Mouse (Mus musculus) ES-E14 (cell line): Measurements from ENCODE around the gene Tmem132a. TPM values are rescaled to one million over a fixed set of nuclear protein-coding genes. Genes with fewer than 3 reads are reported as not detected.

Source experiments
- DNase-seq: peaks from one replicate; pipeline ENCODE4 v3.0.0-alpha.2; 2013; ENCODE audit warnings: low read depth, low spot score
- H3K27ac ChIP-seq: 2 replicates; pipeline ENCODE4 v1.5.1; 2012; ENCODE audit warnings: low read depth, mild to moderate bottlenecking, low read length, moderate library complexity, mixed read lengths; ENCODE audit not compliant: poor library complexity, insufficient read depth, severe bottlenecking
- H3K36me3 ChIP-seq: 2 replicates; pipeline ENCODE4 v1.6.1; 2012; ENCODE audit warnings: mild to moderate bottlenecking, low read length, moderate library complexity, mixed read lengths; ENCODE audit not compliant: control insufficient read depth, poor library complexity, insufficient read depth, severe bottlenecking
- H3K4me1 ChIP-seq, 2 experiments: fragments of 150-350 bp in 1 of 2; sonication (generic) in 1 of 2; 2 replicates each; pipeline ENCODE4 v1.6.1; 2012; ENCODE audit warnings: low read length in 2 of 2, mild to moderate bottlenecking in 1 of 2, mixed read lengths in 1 of 2; ENCODE audit not compliant: control insufficient read depth in 2 of 2, insufficient read depth in 2 of 2, poor library complexity in 1 of 2
- H3K4me3 ChIP-seq, 2 experiments: fragments of 150-350 bp in 1 of 2; sonication (generic) in 1 of 2; 2 replicates each; pipeline ENCODE4 v1.5.1; 2012; ENCODE audit warnings: low read length in 2 of 2, low read depth in 1 of 2, mild to moderate bottlenecking in 1 of 2, mixed read lengths in 1 of 2; ENCODE audit not compliant: insufficient read depth in 1 of 2, poor library complexity in 1 of 2, severe bottlenecking in 1 of 2
- H3K9ac ChIP-seq: 2 replicates; pipeline ENCODE4 v1.6.1; 2012; ENCODE audit warnings: low read depth, mild to moderate bottlenecking, low read length, mixed read lengths; ENCODE audit not compliant: poor library complexity, insufficient read depth, severe bottlenecking
- H3K9me3 ChIP-seq: fragments of 150-350 bp; sonication (generic); 2 replicates; pipeline ENCODE4 v1.6.1; 2012; ENCODE audit warnings: low read depth, mild to moderate bottlenecking, low read length; ENCODE audit not compliant: control insufficient read depth, insufficient read depth
- CHD2 ChIP-seq: IDR thresholded peaks from 2 replicates; pipeline ENCODE4 v1.6.1; 2014; ENCODE audit warnings: mild to moderate bottlenecking, low read depth, low read length, inconsistent platforms
- HCFC1 ChIP-seq: IDR thresholded peaks from 2 replicates; pipeline ENCODE4 v1.6.1; 2012; ENCODE audit warnings: low read length, inconsistent platforms, borderline replicate concordance; ENCODE audit not compliant: insufficient read depth
- MAFK ChIP-seq: IDR thresholded peaks from 2 replicates; pipeline ENCODE4 v1.6.1; 2014; ENCODE audit warnings: mild to moderate bottlenecking, low read depth, low read length, inconsistent platforms; ENCODE audit not compliant: insufficient read depth
- ZC3H11A ChIP-seq: IDR thresholded peaks from 2 replicates; pipeline ENCODE4 v1.6.1; 2012; ENCODE audit warnings: low read depth, mild to moderate bottlenecking, inconsistent platforms, low read length, borderline replicate concordance
- ZNF384 ChIP-seq: IDR thresholded peaks from 2 replicates; pipeline ENCODE4 v1.6.1; 2012; ENCODE audit warnings: low read depth, low read length, inconsistent platforms
- in situ Hi-C, 2 experiments: fragments of 600-800 bp; cut with MboI; formaldehyde crosslinking; loops; one replicate each; pipeline ENCODE4 v1.15.1; 2025; ENCODE audit warnings: low sequenced_read_pairs in 2 of 2, inconsistent platforms in 1 of 2; ENCODE audit not compliant: unreplicated experiment in 2 of 2
- total RNA-seq: library from RNA; depleted of rRNA; stranded (reverse); fragments of 300-350 nt; gene quantifications from 2 replicates; pipeline ENCODE4 v1.2.3, GENCODE M21; 2012

Tmem132a gene
- total RNA-seq, 1 experiment, result 41.4 TPM

- TF ChIP-seq MAFK (no peak), HCFC1 (no peak; the same call in 1 of the 2 replicates), ZNF384 (no peak), CHD2 (no peak), ZC3H11A (no peak)
- Histone ChIP-seq H3K4me3 (peak overlapping the region; percentile 84 to 90), H3K9ac (peak overlapping the region; percentile 89), H3K9me3 (no peaks in the 10 kb centered on the region), H3K36me3 (no peaks in the 10 kb centered on the region), H3K4me1 (peaks cover 0 to 18% of the 10 kb centered on the region in 2 experiments; a peak in 2 of 4 replicates), H3K27ac (no peak overlapping the region)
- no peak for DNase-seq
- in situ Hi-C loops, result no loop called here
These were observed 11.3 kb upstream of the Tmem132a start for GRCm38 (mm10) chr19:10880975-10881425.

GRCm38 (mm10) chr19:10880085-10880974, 10.6 kb upstream of the Tmem132a start:
- Histone ChIP-seq H3K9me3 (no peaks in the 10 kb centered on the region), H3K36me3 (no peaks in the 10 kb centered on the region), H3K27ac (no peak overlapping the region; the same call in 1 of the 2 replicates), H3K4me3 (peak overlapping the region in 1 of 2 experiments; percentile 84; a peak in 2 of 4 replicates), H3K9ac (no peak overlapping the region), H3K4me1 (peaks cover 0 to 18% of the 10 kb centered on the region in 2 experiments; a peak in 2 of 4 replicates)
- in situ Hi-C loops, result no loop called here
- TF ChIP-seq CHD2 (no peak), HCFC1 (no peak), MAFK (no peak), ZC3H11A (no peak), ZNF384 (no peak)
- DNase-seq, result no peak

- no peak overlapping the region for H3K9ac ChIP-seq
- no peak overlapping the region for H3K4me3 ChIP-seq
- H3K9me3 ChIP-seq, result no peaks in the 10 kb centered on the region
- in situ Hi-C loops, result no loop called here
- peaks cover 5% of the 10 kb centered on the region; the same call in 1 of the 2 replicates for H3K36me3 ChIP-seq
- no peak overlapping the region for H3K27ac ChIP-seq
- DNase-seq, result no peak
- H3K4me1 ChIP-seq, result peaks cover 0 to 18% of the 10 kb centered on the region in 2 experiments; a peak in 2 of 4 replicates
- TF ChIP-seq MAFK (no peak), ZC3H11A (no peak), ZNF384 (no peak), HCFC1 (no peak), CHD2 (no peak)
These were observed 8.6 kb upstream of the Tmem132a start for GRCm38 (mm10) chr19:10878201-10878837.

DNA sequence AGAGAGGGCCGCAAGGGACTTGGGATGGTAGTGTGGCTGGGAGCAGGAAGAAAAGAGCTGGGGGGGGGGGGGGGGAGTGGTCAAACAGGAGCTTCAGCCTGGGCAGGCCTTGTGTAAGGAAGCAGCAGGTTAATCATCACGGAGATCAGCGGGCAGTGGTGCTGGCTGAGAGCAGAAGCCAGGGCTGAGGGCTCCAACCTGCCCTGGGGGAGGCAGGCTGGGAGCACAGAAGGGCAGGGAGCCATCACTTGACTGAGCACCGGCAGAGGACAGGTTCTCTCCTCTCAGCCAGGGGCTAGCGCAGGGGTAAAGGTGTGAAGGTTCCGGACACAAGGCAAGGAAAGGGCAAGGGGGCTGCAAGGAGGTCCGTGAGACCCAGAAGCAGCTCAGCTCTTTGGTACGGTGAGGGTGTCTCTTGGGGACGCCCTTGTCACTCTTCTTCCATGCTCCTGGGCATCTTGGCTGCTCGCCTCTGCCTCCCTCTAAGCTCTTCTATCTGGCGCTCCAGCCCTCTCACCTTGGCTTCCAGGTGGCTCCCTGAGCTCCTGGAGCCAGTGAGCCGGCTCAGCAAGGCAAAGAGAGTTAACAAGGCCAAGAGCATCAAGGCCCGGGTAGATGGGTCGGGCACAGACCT, 1.7 kb upstream of the Tmem132a start:
- Histone ChIP-seq H3K9me3 (no peaks in the 10 kb centered on the region), H3K36me3 (peaks cover 15% of the 10 kb centered on the region; the same call in 1 of the 2 replicates), H3K4me1 (peaks cover 4 to 9% of the 10 kb centered on the region in 2 experiments; a peak in 2 of 4 replicates), H3K27ac (no peak overlapping the region), H3K9ac (no peak overlapping the region), H3K4me3 (no peak overlapping the region)
- TF ChIP-seq CHD2 (no peak), MAFK (no peak), ZNF384 (no peak), HCFC1 (no peak), ZC3H11A (no peak)
- in situ Hi-C loops, result no loop called here
- no peak for DNase-seq
